Mouse (Mus musculus): ENCODE measurements at regions not wholly inside any gene's neighbourhood (a gene's known extent, or its start where the extent isn't known, plus 50 kb on each side); places are given as distances from the start of the nearest gene placed in this dataset.

- no peaks in the 10 kb centered on the region for H3K9me3 ChIP-seq (ENCODE audit: low read length)
- H3K27ac ChIP-seq (ENCODE audit: low read length) = no peak overlapping the region
- no peak for ATAC-seq (ENCODE audit: low FRiP score, low TSS enrichment)
- H3K4me2 ChIP-seq (replicated peaks; ENCODE audit: low read depth, low read length) = no peak overlapping the region
- H3K36me3 ChIP-seq (ENCODE audit: insufficient read depth, low read length) = no peaks in the 10 kb centered on the region
- H3K4me1 ChIP-seq (ENCODE audit: insufficient read depth, low read length) = no peaks in the 10 kb centered on the region
- no peaks in the 10 kb centered on the region for H3K27me3 ChIP-seq (ENCODE audit: insufficient read depth, low read length)
- no peak overlapping the region for H3K4me3 ChIP-seq (ENCODE audit: low read length)
- H3K9ac ChIP-seq (replicated peaks; ENCODE audit: low read length) = no peak overlapping the region
- WGBS = 91% methylated on average over 18 of the region's 18 CpGs
These were observed 552.9 kb upstream of the Id4 start for GRCm38 (mm10) chr13:47707961-47708609.

- WGBS = 94% methylated on average over 3 of the region's 3 CpGs
These were observed 551.7 kb upstream of the Id4 start for GRCm38 (mm10) chr13:47709323-47709722.

GRCm38 (mm10) chr13:47712507-47712906, 548.5 kb upstream of the Id4 start:
- Histone ChIP-seq H3K4me1 (ENCODE audit: insufficient read depth, low read length) (no peaks in the 10 kb centered on the region), H3K4me3 (ENCODE audit: low read length) (no peak overlapping the region), H3K36me3 (ENCODE audit: insufficient read depth, low read length) (no peaks in the 10 kb centered on the region), H3K27me3 (ENCODE audit: insufficient read depth, low read length) (no peaks in the 10 kb centered on the region), H3K9ac (replicated peaks; ENCODE audit: low read length) (no peak overlapping the region), H3K4me2 (replicated peaks; ENCODE audit: low read depth, low read length) (no peak overlapping the region), H3K9me3 (ENCODE audit: low read length) (no peaks in the 10 kb centered on the region), H3K27ac (ENCODE audit: low read length) (no peak overlapping the region)
- no peak for ATAC-seq (ENCODE audit: low FRiP score, low TSS enrichment)
- 79% methylated on average over 4 of the region's 4 CpGs for WGBS

More at GRCm38 (mm10) chr13:47709323-47709722, 551.7 kb upstream of the Id4 start:
- no peaks in the 10 kb centered on the region for H3K27me3 ChIP-seq (ENCODE audit: insufficient read depth, low read length)
- no peak for ATAC-seq (ENCODE audit: low FRiP score, low TSS enrichment)
- H3K27ac ChIP-seq (ENCODE audit: low read length) = no peak overlapping the region
- H3K9me3 ChIP-seq (ENCODE audit: low read length) = no peaks in the 10 kb centered on the region
- H3K9ac ChIP-seq (replicated peaks; ENCODE audit: low read length) = no peak overlapping the region
- H3K4me1 ChIP-seq (ENCODE audit: insufficient read depth, low read length) = no peaks in the 10 kb centered on the region
- no peaks in the 10 kb centered on the region for H3K36me3 ChIP-seq (ENCODE audit: insufficient read depth, low read length)
- no peak overlapping the region for H3K4me3 ChIP-seq (ENCODE audit: low read length)
- no peak overlapping the region for H3K4me2 ChIP-seq (replicated peaks; ENCODE audit: low read depth, low read length)

GRCm38 (mm10) chr13:47716265-47716664, 544.8 kb upstream of the Id4 start:
- Histone ChIP-seq H3K36me3 (ENCODE audit: insufficient read depth, low read length) (no peaks in the 10 kb centered on the region), H3K4me2 (replicated peaks; ENCODE audit: low read depth, low read length) (no peak overlapping the region), H3K9me3 (ENCODE audit: low read length) (no peaks in the 10 kb centered on the region), H3K4me1 (ENCODE audit: insufficient read depth, low read length) (no peaks in the 10 kb centered on the region), H3K27me3 (ENCODE audit: insufficient read depth, low read length) (no peaks in the 10 kb centered on the region), H3K9ac (replicated peaks; ENCODE audit: low read length) (no peak overlapping the region), H3K4me3 (ENCODE audit: low read length) (no peak overlapping the region), H3K27ac (ENCODE audit: low read length) (no peak overlapping the region)
- no peak for ATAC-seq (ENCODE audit: low FRiP score, low TSS enrichment)
- 75% methylated on average over 4 of the region's 4 CpGs for WGBS

GRCm38 (mm10) chr13:47720645-47721044, 540.4 kb upstream of the Id4 start:
- 92% methylated on average over 2 of the region's 2 CpGs for WGBS
- no peak overlapping the region for H3K27ac ChIP-seq (ENCODE audit: low read length)
- H3K4me2 ChIP-seq (replicated peaks; ENCODE audit: low read depth, low read length) = no peak overlapping the region
- no peak overlapping the region for H3K9ac ChIP-seq (replicated peaks; ENCODE audit: low read length)
- H3K4me3 ChIP-seq (ENCODE audit: low read length) = no peak overlapping the region
- no peaks in the 10 kb centered on the region for H3K4me1 ChIP-seq (ENCODE audit: insufficient read depth, low read length)
- no peaks in the 10 kb centered on the region for H3K9me3 ChIP-seq (ENCODE audit: low read length)
- no peak for ATAC-seq (ENCODE audit: low FRiP score, low TSS enrichment)
- no peaks in the 10 kb centered on the region for H3K36me3 ChIP-seq (ENCODE audit: insufficient read depth, low read length)
- H3K27me3 ChIP-seq (ENCODE audit: insufficient read depth, low read length) = no peaks in the 10 kb centered on the region

GRCm38 (mm10) chr13:47734415-47734814, 526.6 kb upstream of the Id4 start:
- Histone ChIP-seq H3K27me3 (ENCODE audit: insufficient read depth, low read length) (no peaks in the 10 kb centered on the region), H3K27ac (ENCODE audit: low read length) (no peak overlapping the region), H3K9me3 (ENCODE audit: low read length) (0 out of 2 replicates have a peak, but pooled peaks cover 5% of the 10 kb centered on the region), H3K4me3 (ENCODE audit: low read length) (no peak overlapping the region), H3K36me3 (ENCODE audit: insufficient read depth, low read length) (no peaks in the 10 kb centered on the region), H3K9ac (replicated peaks; ENCODE audit: low read length) (no peak overlapping the region), H3K4me1 (ENCODE audit: insufficient read depth, low read length) (no peaks in the 10 kb centered on the region), H3K4me2 (replicated peaks; ENCODE audit: low read depth, low read length) (no peak overlapping the region)
- WGBS = 77% methylated on average over 1 of the region's 1 CpGs
- no peak for ATAC-seq (ENCODE audit: low FRiP score, low TSS enrichment)

- ATAC-seq (ENCODE audit: low FRiP score, low TSS enrichment) = no peak
- Histone ChIP-seq H3K4me2 (replicated peaks; ENCODE audit: low read depth, low read length) (no peak overlapping the region), H3K4me3 (ENCODE audit: low read length) (no peak overlapping the region), H3K27ac (ENCODE audit: low read length) (no peak overlapping the region), H3K9me3 (ENCODE audit: low read length) (0 out of 2 replicates have a peak, but pooled peaks cover 5% of the 10 kb centered on the region), H3K9ac (replicated peaks; ENCODE audit: low read length) (no peak overlapping the region), H3K36me3 (ENCODE audit: insufficient read depth, low read length) (no peaks in the 10 kb centered on the region), H3K27me3 (ENCODE audit: insufficient read depth, low read length) (no peaks in the 10 kb centered on the region), H3K4me1 (ENCODE audit: insufficient read depth, low read length) (no peaks in the 10 kb centered on the region)
- 80% methylated on average over 8 of the region's 8 CpGs for WGBS
These were observed 525.5 kb upstream of the Id4 start for GRCm38 (mm10) chr13:47735426-47736063.

GRCm38 (mm10) chr13:47748906-47749305, 512.1 kb upstream of the Id4 start:
- Histone ChIP-seq H3K4me1 (ENCODE audit: insufficient read depth, low read length) (no peaks in the 10 kb centered on the region), H3K27ac (ENCODE audit: low read length) (no peak overlapping the region), H3K27me3 (ENCODE audit: insufficient read depth, low read length) (no peaks in the 10 kb centered on the region), H3K9me3 (ENCODE audit: low read length) (no peaks in the 10 kb centered on the region), H3K9ac (replicated peaks; ENCODE audit: low read length) (no peak overlapping the region), H3K4me3 (ENCODE audit: low read length) (no peak overlapping the region), H3K4me2 (replicated peaks; ENCODE audit: low read depth, low read length) (no peak overlapping the region), H3K36me3 (ENCODE audit: insufficient read depth, low read length) (no peaks in the 10 kb centered on the region)
- ATAC-seq (ENCODE audit: low FRiP score, low TSS enrichment) = no peak

- Histone ChIP-seq H3K27me3 (ENCODE audit: insufficient read depth, low read length) (no peaks in the 10 kb centered on the region), H3K27ac (ENCODE audit: low read length) (no peak overlapping the region), H3K9me3 (ENCODE audit: low read length) (no peaks in the 10 kb centered on the region), H3K36me3 (ENCODE audit: insufficient read depth, low read length) (no peaks in the 10 kb centered on the region), H3K4me2 (replicated peaks; ENCODE audit: low read depth, low read length) (no peak overlapping the region), H3K9ac (replicated peaks; ENCODE audit: low read length) (no peak overlapping the region), H3K4me3 (ENCODE audit: low read length) (no peak overlapping the region), H3K4me1 (ENCODE audit: insufficient read depth, low read length) (no peaks in the 10 kb centered on the region)
- WGBS = 56% methylated on average over 2 of the region's 2 CpGs
- no peak for ATAC-seq (ENCODE audit: low FRiP score, low TSS enrichment)
These were observed 510.0 kb upstream of the Id4 start for GRCm38 (mm10) chr13:47751033-47751432.

- Histone ChIP-seq H3K36me3 (ENCODE audit: insufficient read depth, low read length) (no peaks in the 10 kb centered on the region), H3K4me1 (ENCODE audit: insufficient read depth, low read length) (peaks cover 10% of the 10 kb centered on the region), H3K27ac (ENCODE audit: low read length) (peak overlapping the region; percentile 45), H3K4me2 (replicated peaks; ENCODE audit: low read depth, low read length) (peak overlapping the region; percentile 4; the same call in 1 of the 2 replicates), H3K27me3 (ENCODE audit: insufficient read depth, low read length) (no peaks in the 10 kb centered on the region), H3K9me3 (ENCODE audit: low read length) (no peaks in the 10 kb centered on the region), H3K4me3 (ENCODE audit: low read length) (no peak overlapping the region), H3K9ac (replicated peaks; ENCODE audit: low read length) (no peak overlapping the region)
- 24% methylated on average over 16 of the region's 16 CpGs for WGBS
- peak; percentile 67 for ATAC-seq (ENCODE audit: low FRiP score, low TSS enrichment)
These were observed 496.0 kb upstream of the Id4 start for GRCm38 (mm10) chr13:47764802-47765597.
